Mouse (Mus musculus): ENCODE results near the gene Cela3b.
"Not testable (repeated sequence)": the region's sequence is repeated elsewhere in the genome, so short reads cannot be mapped to it uniquely, and the experiment has no call there.

Cela3b gene

GRCm38 (mm10) chr4:137461981-137462690 is 31.8 kb upstream of the Cela3b start:
- no peak for DNase-seq (ENCODE audit: low read depth, low spot score)

GRCm38 (mm10) chr4:137461217-137461616 is 30.9 kb upstream of the Cela3b start:
- no peak for DNase-seq (ENCODE audit: low read depth, low spot score)

DNA sequence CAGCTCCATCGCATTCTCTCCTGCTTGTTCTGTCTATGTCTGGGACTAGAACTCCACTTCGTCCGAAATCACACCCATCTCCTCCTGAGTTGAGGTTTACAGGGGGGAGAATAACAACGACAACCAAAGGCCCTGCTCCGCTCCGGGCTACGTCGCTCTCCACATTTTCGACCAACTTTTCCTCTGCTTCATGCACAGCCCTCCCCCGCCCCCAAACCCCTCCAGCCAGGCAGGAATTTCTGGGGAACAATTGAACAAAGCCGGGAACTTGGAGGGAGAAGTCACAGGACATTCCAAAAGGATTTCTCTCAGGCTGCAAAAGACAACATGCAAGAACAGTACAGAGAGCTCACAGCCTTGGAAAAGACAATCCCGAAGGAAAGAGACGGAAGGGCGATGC is 30.3 kb upstream of the Cela3b start:
- no peak for DNase-seq (ENCODE audit: low read depth, low spot score)

GRCm38 (mm10) chr4:137458861-137459260 is 28.5 kb upstream of the Cela3b start:
- DNase-seq (ENCODE audit: low read depth, low spot score), result no peak

DNA sequence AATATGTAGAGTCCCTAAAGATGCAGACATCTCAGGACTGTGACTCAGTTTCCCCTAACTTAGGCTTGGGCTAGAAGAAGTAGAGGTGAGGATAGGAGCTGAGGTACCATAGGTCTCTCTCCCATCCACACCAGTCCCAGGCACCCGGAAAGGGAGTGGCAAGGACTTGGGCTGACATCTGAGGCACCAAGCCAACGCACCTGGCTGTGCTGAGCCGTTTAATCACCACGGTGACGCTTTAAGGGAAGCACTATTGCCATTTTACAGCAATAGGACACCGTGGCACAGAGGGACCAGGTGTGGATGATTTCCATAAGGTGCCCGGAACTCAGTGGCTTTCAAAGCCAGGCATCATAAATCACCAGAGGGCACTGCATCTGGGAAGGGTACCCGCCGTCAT is 28.0 kb upstream of the Cela3b start:
- DNase-seq (ENCODE audit: low read depth, low spot score), result no peak

DNA sequence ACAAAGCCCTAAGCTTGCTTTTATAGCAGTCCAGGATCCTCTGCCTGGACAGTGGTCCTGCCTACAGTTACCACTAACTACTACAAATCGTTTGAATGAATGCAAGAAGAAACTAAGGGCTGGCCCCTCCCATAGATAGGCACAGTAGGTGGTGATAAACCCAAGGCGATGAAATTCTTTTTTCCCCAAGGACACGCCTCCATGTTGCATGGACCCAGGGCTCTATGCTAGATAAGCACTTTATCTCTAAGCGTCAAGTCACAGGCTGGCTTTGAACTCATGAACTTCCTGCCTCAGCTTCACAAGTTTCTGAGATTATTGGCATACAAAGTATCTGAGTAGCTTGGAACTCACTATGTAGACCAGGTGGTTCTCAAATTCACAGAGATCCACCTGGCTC is 27.0 kb upstream of the Cela3b start:
- no peak for DNase-seq (ENCODE audit: low read depth, low spot score)

DNA sequence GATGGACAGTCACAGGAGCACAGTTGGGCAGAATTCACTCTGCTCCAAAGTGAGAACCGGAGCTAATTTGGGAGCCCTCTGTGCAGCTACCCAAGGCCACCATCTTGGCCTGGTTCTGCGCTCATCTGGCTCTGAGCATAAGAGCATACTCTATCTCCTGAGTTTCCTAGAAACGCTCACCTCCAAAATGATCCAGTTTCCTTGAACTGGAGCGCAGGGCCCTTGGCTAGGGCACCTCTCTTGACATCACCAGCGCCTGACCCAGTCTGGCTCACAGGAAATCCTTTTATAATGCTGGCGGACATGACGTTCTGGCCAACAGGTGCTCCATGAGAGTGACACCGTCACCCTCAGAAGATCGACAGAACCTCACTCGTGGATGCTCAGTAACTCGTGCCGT is 26.2 kb upstream of the Cela3b start:
- DNase-seq (ENCODE audit: low read depth, low spot score), result no peak

DNA sequence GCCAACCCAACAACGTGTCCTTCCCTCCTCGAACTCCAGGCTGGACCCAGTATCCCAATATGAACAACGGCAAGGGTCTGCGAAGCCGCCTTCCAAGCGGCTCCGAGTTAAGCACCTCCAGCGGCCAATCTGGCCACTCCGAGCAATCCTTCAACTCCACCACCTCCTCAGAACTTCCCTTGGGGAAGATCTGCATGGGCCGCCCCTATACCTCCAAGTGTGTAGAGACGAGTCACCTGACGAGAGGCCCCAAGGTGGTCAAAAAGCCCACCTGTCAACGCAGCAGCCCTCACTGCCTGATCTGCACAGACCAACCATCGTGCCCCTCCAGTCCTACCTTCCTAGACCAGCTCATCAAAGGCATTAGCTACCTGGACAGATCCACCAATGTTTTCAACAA is 24.2 kb upstream of the Cela3b start:
- no peak for DNase-seq (ENCODE audit: low read depth, low spot score)

- no peak for DNase-seq (ENCODE audit: low read depth, low spot score)
Observed at GRCm38 (mm10) chr4:137453234-137453767, 23.0 kb upstream of the Cela3b start, which contains the start of gene 1700013G24Rik. 1700013G24Rik (plus strand) TSS chr4:137453284.

GRCm38 (mm10) chr4:137452190-137452589 is 21.9 kb upstream of the Cela3b start:
- no peak for DNase-seq (ENCODE audit: low read depth, low spot score)

DNA sequence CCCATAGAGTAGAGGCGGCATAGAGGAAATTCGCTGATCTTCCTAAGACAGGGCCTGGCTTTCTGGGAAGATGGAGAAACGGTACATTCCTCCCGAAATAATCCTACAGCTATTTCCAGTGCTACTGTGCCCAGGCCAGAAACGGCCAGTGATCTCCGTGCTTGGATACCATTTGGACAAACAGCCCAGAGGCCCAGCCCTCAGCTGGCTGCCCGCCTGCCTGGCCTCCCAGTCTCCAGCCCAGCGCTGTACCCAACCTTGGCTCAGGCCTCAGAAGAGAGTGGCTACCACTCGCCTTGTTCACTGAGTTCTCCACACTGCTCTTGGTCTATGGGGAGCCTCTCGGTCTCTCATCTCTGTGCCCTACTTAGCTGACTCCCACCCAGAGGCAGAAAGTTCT is 19.4 kb upstream of the Cela3b start:
- no peak for DNase-seq (ENCODE audit: low read depth, low spot score)

DNA sequence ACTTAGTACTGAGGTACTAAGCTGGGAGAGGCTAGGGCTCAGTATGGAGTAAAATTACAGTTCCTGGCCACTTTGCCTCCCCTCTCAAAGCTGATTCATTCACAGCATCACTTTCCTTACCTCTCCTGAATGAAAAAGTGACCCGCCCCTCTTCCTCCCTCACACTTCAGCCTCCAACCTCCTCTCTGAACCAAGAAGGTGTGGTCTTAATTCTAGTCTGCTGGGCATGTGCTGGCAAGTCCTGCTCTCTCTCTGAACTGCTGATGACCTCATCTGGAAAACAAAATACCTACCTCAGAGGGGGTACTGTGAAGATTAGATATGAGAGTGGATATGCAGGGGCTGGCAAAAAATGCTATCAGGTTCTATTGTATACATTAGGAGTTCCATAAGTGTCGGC is 18.8 kb upstream of the Cela3b start:
- no peak for DNase-seq (ENCODE audit: low read depth, low spot score)

DNA sequence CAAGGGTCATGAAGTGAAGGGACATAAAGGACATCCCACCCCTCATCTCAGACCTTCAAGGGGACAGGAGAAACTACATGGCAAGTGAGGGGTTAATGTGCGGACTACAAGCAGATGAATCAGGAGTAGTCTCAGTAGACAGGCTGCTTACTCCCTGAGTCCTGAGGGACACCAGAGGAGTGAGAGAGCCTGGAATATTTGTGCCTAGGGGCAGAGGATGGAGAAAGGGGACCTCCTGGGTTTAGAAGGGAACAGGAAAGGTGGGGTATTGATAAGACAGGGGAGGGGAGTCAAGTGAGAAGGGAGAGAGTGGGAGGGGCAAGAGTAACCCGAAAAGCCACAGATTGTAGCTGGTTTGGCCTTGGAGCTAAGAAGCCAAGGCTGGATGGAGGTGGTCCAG is 18.3 kb upstream of the Cela3b start:
- DNase-seq (ENCODE audit: low read depth, low spot score), result no peak

GRCm38 (mm10) chr4:137448197-137448596 is 17.9 kb upstream of the Cela3b start:
- no peak for DNase-seq (ENCODE audit: low read depth, low spot score)

GRCm38 (mm10) chr4:137447363-137448196 is 17.2 kb upstream of the Cela3b start:
- no peak for DNase-seq (ENCODE audit: low read depth, low spot score)

GRCm38 (mm10) chr4:137445881-137446280 is 15.5 kb upstream of the Cela3b start:
- DNase-seq (ENCODE audit: low read depth, low spot score), result no peak

GRCm38 (mm10) chr4:137443625-137444024 is 13.3 kb upstream of the Cela3b start:
- peak; percentile 65 for DNase-seq (ENCODE audit: low read depth, low spot score)

GRCm38 (mm10) chr4:137441332-137441731 is 11.0 kb upstream of the Cela3b start:
- no peak for DNase-seq (ENCODE audit: low read depth, low spot score)

- DNase-seq (ENCODE audit: low read depth, low spot score), result no peak
Observed at GRCm38 (mm10) chr4:137438842-137439241, 8.5 kb upstream of the Cela3b start.

DNA sequence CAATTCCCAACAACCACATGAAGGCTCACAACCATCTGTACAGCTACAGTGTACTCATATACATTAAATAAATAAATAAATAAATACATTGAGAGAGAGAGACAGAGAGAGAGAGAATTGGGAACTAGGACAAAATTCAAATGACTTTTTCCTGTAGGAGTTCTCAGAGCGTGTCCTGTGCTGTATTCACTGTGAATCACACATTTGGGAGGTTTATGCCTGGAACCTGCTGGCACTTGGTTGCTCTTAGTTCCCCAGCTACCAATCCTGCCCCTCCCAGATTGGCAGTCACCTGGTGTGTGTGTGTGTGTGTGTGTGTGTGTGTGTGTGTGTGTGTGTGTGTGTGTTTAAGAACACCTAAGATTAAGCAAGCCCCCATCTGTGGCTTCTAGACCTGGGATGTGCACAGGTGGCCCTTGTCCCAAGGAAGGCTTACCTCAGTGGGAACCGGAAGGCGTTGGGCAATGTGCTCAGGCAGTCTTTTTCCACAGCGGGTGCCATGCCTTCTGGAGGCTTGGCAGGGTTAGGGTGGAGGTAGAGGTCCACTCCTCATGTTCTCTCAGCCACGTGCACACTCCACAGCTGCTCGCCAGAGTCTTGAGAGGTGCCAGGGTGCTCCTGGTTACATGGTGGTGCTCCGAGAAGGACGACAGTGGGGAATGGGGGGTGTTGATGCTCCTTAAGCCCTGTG is 6.8 kb upstream of the Cela3b start:
- DNase-seq (ENCODE audit: low read depth, low spot score), result no peak

- DNase-seq (ENCODE audit: low read depth, low spot score), result not testable (repeated sequence)
Observed at GRCm38 (mm10) chr4:137432700-137433550, 2.6 kb upstream of the Cela3b start.
